Mouse (Mus musculus) thymus, adult 2 months (tissue): Measurements from ENCODE around the gene Acr.

Experiments used
- CTCF ChIP-seq: fragments of 200-500 bp; IDR thresholded peaks from 2 replicates; pipeline ENCODE4 v1.5.1; 2012; ENCODE audit warnings: mild to moderate bottlenecking, control low read depth, low read length, moderate library complexity, borderline replicate concordance; ENCODE audit not compliant: control insufficient read depth, poor library complexity, insufficient read depth; ENCODE audit errors: extremely low read depth
- POLR2A ChIP-seq: fragments of 200-500 bp; IDR thresholded peaks from 2 replicates; pipeline ENCODE4 v1.6.1; 2012; ENCODE audit warnings: mild to moderate bottlenecking, low read length, control low read depth, moderate library complexity; ENCODE audit not compliant: control insufficient read depth, poor library complexity, insufficient read depth; ENCODE audit errors: extremely low read depth

DNA sequence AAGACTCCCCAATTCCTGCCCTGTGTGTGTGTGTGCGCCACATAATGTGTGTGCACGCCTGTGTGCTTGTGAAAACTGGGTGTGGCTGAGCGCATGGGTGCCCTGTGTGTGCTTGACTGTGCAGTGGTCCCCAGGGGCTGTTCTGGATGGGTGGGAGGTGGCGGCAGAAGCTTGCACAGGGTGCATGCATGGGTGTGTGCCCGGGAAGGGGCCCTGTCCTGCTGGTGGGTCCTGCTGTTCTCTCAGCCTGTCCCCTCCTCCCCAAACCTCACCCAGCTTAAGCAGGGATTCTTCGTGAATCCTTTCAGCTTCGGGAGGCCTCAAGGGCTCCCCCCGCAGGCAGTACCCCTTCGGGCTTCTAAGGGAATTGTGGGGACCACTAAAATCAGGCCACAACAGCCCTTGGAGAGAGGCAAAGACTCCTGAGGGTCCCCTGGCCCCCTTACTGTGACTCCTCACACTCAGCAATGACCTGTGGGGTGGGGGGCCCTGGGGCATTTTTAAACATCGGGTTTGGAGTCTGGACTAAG lies 8.9 kb upstream of the Acr start:
- TF ChIP-seq POLR2A (no peak), CTCF (no peak)
